Mouse (Mus musculus) embryonic stem cell, embryonic (primary cell): Measurements from ENCODE around the gene Ube2s.

Source experiments
- CTCF ChIA-PET, 4 experiments: fragments of 300-600 bp in 2 of 4; fragments of 350-600 bp in 2 of 4; sonication (Branson Sonifier 250); formaldehyde crosslinking; loops; one replicate each; lab custom pipeline; 2022; ENCODE audit warnings: inconsistent platforms in 2 of 4; lab: Charles Lee
- POLR2A ChIA-PET, 4 experiments: fragments of 300-600 bp in 2 of 4; fragments of 350-600 bp in 2 of 4; sonication (Branson Sonifier 250); formaldehyde crosslinking; loops; one replicate each; lab custom pipeline; 2022; ENCODE audit warnings: antibody characterized with exemption in 4 of 4, inconsistent platforms in 1 of 4; lab: Charles Lee

The Ube2s gene

GRCm38 (mm10) chr7:4776861-4777830, 35.2 kb downstream of the Ube2s start:
- CTCF ChIA-PET = interaction anchor here (0.5 to 1.6 kb wide), 10 partner anchors 9 to 232 kb away, joined by 3 to 10 read pairs (median 4); partner anchors contain the start of genes Shisa7 (in 1 of the 4) and Tmem238 (in 1 of the 4)
- POLR2A ChIA-PET = interaction anchor here (0.5 to 10.9 kb wide), 55 partner anchors 9 to 162 kb away, joined by 3 to 152 read pairs (median 6); partner anchors contain the start of genes Cox6b2 (in 4 of the 4), Rpl28 (in 4 of the 4), Tmem238 (in 4 of the 4) and Ube2s (in 3 of the 4)

GRCm38 (mm10) chr7:4776131-4776530, 36.3 kb downstream of the Ube2s start:
- ChIA-PET CTCF (interaction anchor here in 2 of 4 experiments (1.0 to 1.6 kb wide), 3 partner anchors 10 to 71 kb away, joined by 3 to 7 read pairs (median 3); no protein-coding TSS in a partner anchor), POLR2A (interaction anchor here (0.8 to 10.9 kb wide), 30 partner anchors 10 to 287 kb away, joined by 3 to 152 read pairs (median 10); partner anchors contain the start of genes Rpl28 (in 4 of the 4), Tmem238 (in 4 of the 4), Cox6b2 (in 3 of the 4) and Ube2s (in 2 of the 4))

- CTCF ChIA-PET = no interaction called here
- POLR2A ChIA-PET = interaction anchor here (0.8 to 10.9 kb wide), 10 partner anchors 17 to 41 kb away, joined by 3 to 152 read pairs (median 5); partner anchors contain the start of genes Rpl28 (in 4 of the 4), Cox6b2 (in 2 of the 4) and Ube2s (in 1 of the 4)
Observed at GRCm38 (mm10) chr7:4771202-4771601, 41.2 kb downstream of the Ube2s start, which contains the start of gene Fam71e2. Gene Fam71e2, minus strand, starts transcription at chr7:4771302.

- ChIA-PET POLR2A (interaction anchor here (0.8 to 2.8 kb wide), 18 partner anchors 11 to 60 kb away, joined by 3 to 28 read pairs (median 6); partner anchors contain the start of genes Cox6b2 (in 4 of the 4), Rpl28 (in 3 of the 4), Tmem238 (in 2 of the 4) and Ube2s (in 2 of the 4)), CTCF (interaction anchor here in 1 of 4 experiments (0.9 to 1.1 kb wide), 2 partner anchors 12 to 28 kb away, joined by 3 read pairs; partner anchors contain the start of gene Rpl28)
Observed at GRCm38 (mm10) chr7:4764946-4765710, 47.3 kb downstream of the Ube2s start.

GRCm38 (mm10) chr7:4759670-4760069, 52.7 kb downstream of the Ube2s start:
- ChIA-PET POLR2A (interaction anchor here in 1 of 4 experiments (0.9 to 1.1 kb wide), 2 partner anchors 17 to 53 kb away, joined by 3 to 4 read pairs; no protein-coding TSS in a partner anchor), CTCF (no interaction called here)

GRCm38 (mm10) chr7:4752821-4753570, 59.4 kb downstream of the Ube2s start, which contains the start of gene Cox6b2:
Gene Cox6b2, minus strand, starts transcription at chr7:4753094.
- ChIA-PET POLR2A (interaction anchor here (0.5 to 10.8 kb wide), 216 partner anchors 8 to 1610 kb away, joined by 3 to 419 read pairs (median 6); partner anchors contain the start of genes Rpl28 (in 4 of the 4), Tmem238 (in 4 of the 4), Hspbp1 (in 3 of the 4) and Isoc2a (in 3 of the 4)), CTCF (interaction anchor here in 3 of 4 experiments (0.5 to 2.4 kb wide), 21 partner anchors 13 to 245 kb away, joined by 3 to 15 read pairs (median 4); partner anchors contain the start of genes Hspbp1 (in 1 of the 3), Kmt5c (in 1 of the 3), Rpl28 (in 1 of the 3) and Sbk2 (in 1 of the 3))

GRCm38 (mm10) chr7:4751971-4752820, 60.2 kb downstream of the Ube2s start:
- ChIA-PET POLR2A (interaction anchor here (0.5 to 10.8 kb wide), 211 partner anchors 9 to 1610 kb away, joined by 3 to 419 read pairs (median 6); partner anchors contain the start of genes Rpl28 (in 4 of the 4), Tmem238 (in 4 of the 4), Hspbp1 (in 3 of the 4) and Isoc2a (in 3 of the 4)), CTCF (interaction anchor here in 3 of 4 experiments (0.5 to 2.4 kb wide), 20 partner anchors 12 to 226 kb away, joined by 3 to 15 read pairs (median 5); partner anchors contain the start of genes Hspbp1 (in 1 of the 3), Kmt5c (in 1 of the 3), Rpl28 (in 1 of the 3) and Sbk2 (in 1 of the 3))

GRCm38 (mm10) chr7:4749169-4749568, 63.2 kb downstream of the Ube2s start:
- POLR2A ChIA-PET = interaction anchor here (0.6 to 10.8 kb wide), 29 partner anchors 10 to 265 kb away, joined by 3 to 419 read pairs (median 6); partner anchors contain the start of genes Kmt5c (in 4 of the 4), Rpl28 (in 3 of the 4), Ube2s (in 3 of the 4) and Tmem238 (in 2 of the 4)
- CTCF ChIA-PET = interaction anchor here in 1 of 4 experiments (1.2 kb wide), 1 partner anchor 44 kb away, joined by 4 read pairs; no protein-coding TSS in a partner anchor

- POLR2A ChIA-PET = interaction anchor here in 3 of 4 experiments (0.7 to 10.8 kb wide), 26 partner anchors 9 to 265 kb away, joined by 3 to 419 read pairs (median 6); partner anchors contain the start of genes Kmt5c (in 3 of the 3), Rpl28 (in 3 of the 3), Ube2s (in 3 of the 3) and Tmem238 (in 2 of the 3)
- CTCF ChIA-PET = interaction anchor here in 3 of 4 experiments (0.8 to 1.2 kb wide), 3 partner anchors 8 to 48 kb away, joined by 3 to 4 read pairs (median 3); partner anchors contain the start of gene Kmt5c (in 1 of the 3)
Observed at GRCm38 (mm10) chr7:4748321-4748720, 64.1 kb downstream of the Ube2s start.

GRCm38 (mm10) chr7:4747156-4747899, 65.1 kb downstream of the Ube2s start:
- ChIA-PET CTCF (no interaction called here), POLR2A (interaction anchor here in 2 of 4 experiments (1.0 to 10.8 kb wide), 12 partner anchors 8 to 153 kb away, joined by 3 to 419 read pairs (median 9); partner anchors contain the start of genes Kmt5c (in 2 of the 2), Rpl28 (in 2 of the 2), Tmem238 (in 2 of the 2) and Hspbp1 (in 1 of the 2))

GRCm38 (mm10) chr7:4746326-4746980, 65.9 kb downstream of the Ube2s start:
- ChIA-PET CTCF (interaction anchor here in 1 of 4 experiments (0.6 kb wide), 1 partner anchor 44 kb away, joined by 3 read pairs; no protein-coding TSS in a partner anchor), POLR2A (interaction anchor here in 3 of 4 experiments (1.0 to 10.8 kb wide), 14 partner anchors 9 to 154 kb away, joined by 3 to 251 read pairs (median 5); partner anchors contain the start of genes Rpl28 (in 3 of the 3), Tmem238 (in 2 of the 3), Hspbp1 (in 1 of the 3) and Ube2s (in 1 of the 3))

- POLR2A ChIA-PET = interaction anchor here in 3 of 4 experiments (0.5 to 10.8 kb wide), 18 partner anchors 8 to 156 kb away, joined by 3 to 251 read pairs (median 5); partner anchors contain the start of genes Rpl28 (in 3 of the 3), Hspbp1 (in 2 of the 3), Tmem238 (in 2 of the 3) and Cox6b2 (in 1 of the 3)
- CTCF ChIA-PET = interaction anchor here in 1 of 4 experiments (0.6 kb wide), 1 partner anchor 182 kb away, joined by 3 read pairs; no protein-coding TSS in a partner anchor
Observed at GRCm38 (mm10) chr7:4744886-4745285, 67.5 kb downstream of the Ube2s start.
